Mouse (Mus musculus) adrenal gland, adult 10 weeks (tissue): Measurements from ENCODE around the gene AY761185. TPM values are rescaled to one million over a fixed set of nuclear protein-coding genes. Genes with fewer than 3 reads are reported as not detected.

Experiments used
- polyA plus RNA-seq: library from polyadenylated mRNA; stranded (reverse); fragments of 350-450 nt; fragmentation: Illumina TruSeq; extraction: RNeasy Lipid Tissue Mini Kit (QIAGEN cat#74804); gene quantifications from one replicate; pipeline ENCODE4 v1.2.3, GENCODE M21; 2014; ENCODE audit warnings: low read depth, low replicate concordance

The AY761185 gene
- not detected for polyA plus RNA-seq

DNA sequence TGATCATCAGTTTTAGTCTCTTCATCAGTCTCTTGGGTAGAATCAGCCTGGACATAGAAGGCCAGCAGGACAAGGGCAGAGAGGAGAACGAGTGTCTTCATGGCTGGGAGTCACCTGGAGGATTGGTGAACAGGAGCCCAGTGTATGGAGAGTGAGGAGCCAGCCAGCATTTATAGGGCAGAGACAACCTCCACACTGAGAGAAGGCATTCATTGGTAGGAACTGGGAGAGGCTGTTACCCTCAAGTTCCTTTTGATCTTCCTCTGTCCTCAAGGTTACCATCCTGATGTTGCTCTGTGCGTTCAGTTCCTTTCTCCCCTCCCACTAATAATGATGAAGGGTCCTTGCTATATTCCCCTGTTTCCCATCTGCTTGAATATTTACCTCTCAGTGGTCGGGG, at the start of gene AY761185:
Gene AY761185 (minus strand): TSS at position 101 of the 400 bp plus-strand sequence.

DNA sequence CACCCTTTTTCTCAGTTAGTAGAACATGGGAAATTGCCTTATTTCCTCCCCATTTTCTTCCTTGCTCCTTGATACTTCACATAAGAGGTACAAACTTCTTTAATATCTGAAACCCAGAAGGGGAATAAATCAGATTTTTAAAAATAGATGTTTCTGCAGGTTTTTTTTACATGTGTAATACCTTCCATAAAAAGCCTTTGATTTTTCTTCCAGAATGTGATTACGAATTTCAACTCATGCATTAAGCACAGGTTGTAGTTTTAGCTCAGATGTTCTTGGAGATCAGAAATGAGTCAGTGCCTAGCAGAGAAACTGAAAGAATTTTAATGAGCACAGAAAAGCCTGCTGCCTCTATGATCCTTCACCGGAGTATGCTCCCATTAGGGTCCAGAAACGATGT, 22.5 kb downstream of the AY761185 start, which contains the start of gene Gm6040:
Gene Gm6040 (minus strand): TSS at position 101 of the 400 bp plus-strand sequence.

DNA sequence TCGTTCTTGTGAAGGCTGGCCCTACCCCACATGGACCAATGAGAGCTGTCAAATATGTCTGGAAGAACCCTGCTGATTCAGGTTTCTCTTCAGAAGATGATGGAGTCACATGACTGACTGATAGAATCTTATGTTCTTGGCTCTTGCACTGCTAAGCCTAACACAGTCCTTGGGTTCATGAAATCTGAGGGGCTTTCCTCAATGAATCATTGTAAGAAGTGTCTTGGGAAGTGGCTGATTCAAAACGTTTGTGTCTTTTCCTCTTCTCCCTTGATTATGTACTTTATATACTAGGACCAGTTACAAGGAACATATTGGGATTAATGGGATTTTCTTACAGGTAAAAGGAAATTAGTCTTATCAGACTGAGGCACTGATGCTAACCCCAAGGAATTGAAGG, 42.0 kb downstream of the AY761185 start, which contains the start of gene Gm15056:
Gene Gm15056 (minus strand): TSS at position 101 of the 400 bp plus-strand sequence.

Other genes with a start within 250 kb of the AY761185 start
- not detected for gene Defb33, start 52.0 kb downstream of the AY761185 start, polyA plus RNA-seq
- not detected for gene Gm15056, start 42.1 kb downstream of the AY761185 start, polyA plus RNA-seq
- not detected for gene Gm6040, start 22.6 kb downstream of the AY761185 start, polyA plus RNA-seq
- gene Defa21, start 80.8 kb upstream of the AY761185 start, polyA plus RNA-seq: not detected
- not detected for gene Defa23, start 110.3 kb upstream of the AY761185 start, polyA plus RNA-seq
- not detected for gene Defa35, start 120.3 kb upstream of the AY761185 start, polyA plus RNA-seq
- not detected for gene Defa25, start 139.7 kb upstream of the AY761185 start, polyA plus RNA-seq
- not detected for gene Gm14851, start 151.3 kb upstream of the AY761185 start, polyA plus RNA-seq
- not detected for gene Defa30, start 189.9 kb upstream of the AY761185 start, polyA plus RNA-seq
- not detected for gene Defa22, start 217.6 kb upstream of the AY761185 start, polyA plus RNA-seq
- not detected for gene Defa31, start 246.9 kb upstream of the AY761185 start, polyA plus RNA-seq